Mouse (Mus musculus) frontal cortex, adult (tissue): Measurements from ENCODE around the gene Zfp983.
A peak's percentile ranks its signal among the peaks of the same experiment; 100 is the strongest.
"Not testable (repeated sequence)": the region's sequence is repeated elsewhere in the genome, so short reads cannot be mapped to it uniquely, and the experiment has no call there.

Source experiments
- ATAC-seq: cut with Nextera tagmentation; 2 replicates; pipeline ENCODE4 v1.9.2; 2017; ENCODE audit warnings: mild to moderate bottlenecking, moderate library complexity, mixed read lengths; ENCODE audit not compliant: low TSS enrichment

Gene Zfp983

GRCm38 (mm10) chr17:21650364-21650907 lies at the start of gene Zfp983:
Zfp983 (plus strand) TSS chr17:21650624.
- peak; percentile 95 for ATAC-seq

GRCm38 (mm10) chr17:21616356-21616755 lies 34.1 kb upstream of the Zfp983 start:
- no peak for ATAC-seq

- ATAC-seq: no peak
Measured at GRCm38 (mm10) chr17:21617352-21617751, 33.1 kb upstream of the Zfp983 start.

GRCm38 (mm10) chr17:21623647-21624046 lies 26.8 kb upstream of the Zfp983 start:
- no peak for ATAC-seq

- not testable (repeated sequence) for ATAC-seq
Measured at GRCm38 (mm10) chr17:21635758-21636157, 14.7 kb upstream of the Zfp983 start.

GRCm38 (mm10) chr17:21648791-21649190 lies 1.6 kb upstream of the Zfp983 start:
- no peak for ATAC-seq

- peak; percentile 54 for ATAC-seq
Measured at GRCm38 (mm10) chr17:21649936-21650335, 488 bp upstream of the Zfp983 start.

- not testable (repeated sequence) for ATAC-seq
Measured at GRCm38 (mm10) chr17:21678826-21679225, 28.4 kb downstream of the Zfp983 start.

GRCm38 (mm10) chr17:21679273-21680018 lies 29.0 kb downstream of the Zfp983 start:
- ATAC-seq: peak; percentile 98

GRCm38 (mm10) chr17:21680019-21680376 lies 29.6 kb downstream of the Zfp983 start:
- peak; percentile 87 for ATAC-seq

- ATAC-seq: no peak
Measured at GRCm38 (mm10) chr17:21691560-21691959, 41.1 kb downstream of the Zfp983 start, which contains the start of gene Gm10226. Gm10226 (plus strand) TSS chr17:21691860.

- ATAC-seq: no peak
Measured at GRCm38 (mm10) chr17:21693342-21693741, 42.9 kb downstream of the Zfp983 start.

GRCm38 (mm10) chr17:21696073-21696472 lies 45.6 kb downstream of the Zfp983 start:
- no peak for ATAC-seq

GRCm38 (mm10) chr17:21702281-21703240 lies 52.1 kb downstream of the Zfp983 start:
- no peak for ATAC-seq

GRCm38 (mm10) chr17:21703414-21703813 lies 53.0 kb downstream of the Zfp983 start:
- no peak for ATAC-seq

GRCm38 (mm10) chr17:21707343-21707996 lies 57.0 kb downstream of the Zfp983 start, which contains the start of gene Zfp760:
Zfp760 (plus strand) TSS chr17:21707741.
- ATAC-seq: peak; percentile 100

GRCm38 (mm10) chr17:21708401-21708800 lies 58.0 kb downstream of the Zfp983 start:
- no peak for ATAC-seq
